Mouse (Mus musculus): Measurements from ENCODE around the gene Pde12.

Gene Pde12

DNA sequence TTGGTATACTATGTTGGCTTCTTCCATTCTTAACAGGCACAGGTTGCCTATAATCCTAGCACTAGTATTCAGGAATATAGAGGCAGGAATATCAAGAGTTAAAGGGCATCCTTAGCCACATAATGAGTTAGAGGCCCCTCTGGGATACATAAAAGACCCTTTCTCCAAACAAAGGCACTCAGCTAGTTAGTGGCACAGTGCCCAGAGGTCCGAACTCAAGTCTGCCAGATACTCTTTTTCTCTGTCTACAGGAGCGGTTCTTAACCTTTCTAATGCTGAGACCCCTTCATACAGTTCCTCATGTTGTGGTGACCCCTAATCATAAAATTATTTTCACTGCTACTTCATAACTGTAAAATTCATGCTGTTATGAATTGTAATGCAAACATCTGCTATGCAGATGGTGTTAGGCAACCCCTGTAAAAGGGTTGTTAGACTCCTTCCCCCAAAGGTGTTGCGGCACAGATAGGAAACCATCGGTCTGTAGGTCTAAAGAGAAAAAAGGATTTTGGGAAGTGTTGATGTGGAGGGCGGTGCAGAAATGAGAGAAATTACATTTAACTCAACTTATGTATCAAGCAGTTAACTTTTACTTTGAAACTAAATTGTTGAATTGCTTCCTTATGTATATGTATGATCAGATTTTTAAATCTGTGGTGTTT, 23.6 kb downstream of the Pde12 start:
- DNase-seq (ENCODE audit: extremely low spot score, low spot score): no peak

DNA sequence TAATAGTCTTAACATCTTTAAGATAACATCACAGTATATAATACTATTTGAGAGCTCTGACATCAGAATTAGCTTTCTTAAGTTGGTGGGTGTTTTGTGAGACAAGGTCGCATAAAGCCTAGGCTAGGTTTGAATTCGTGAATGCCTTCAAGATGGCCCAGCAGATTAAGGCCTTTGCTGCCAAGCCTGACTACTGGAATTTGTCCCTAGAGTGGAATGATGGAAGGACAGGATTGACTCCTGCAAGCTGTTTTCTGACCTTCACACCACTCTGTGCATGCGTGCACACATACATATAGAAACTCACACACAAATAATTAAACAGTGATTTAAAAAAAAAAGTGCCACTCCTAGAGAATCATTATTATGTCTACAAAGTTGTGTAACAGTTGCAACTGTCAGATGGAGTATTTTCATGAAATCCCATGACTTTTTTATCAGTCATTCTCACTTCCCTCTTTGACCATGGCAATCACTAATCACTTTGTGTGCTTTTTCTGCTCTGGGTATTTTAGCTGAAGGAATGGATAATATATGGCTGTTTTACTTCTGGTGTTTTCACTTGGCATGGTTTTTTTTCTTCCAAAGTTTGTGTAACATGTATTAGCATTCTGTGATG, 26.6 kb downstream of the Pde12 start:
- no peak for DNase-seq (ENCODE audit: extremely low spot score, low spot score)

DNA sequence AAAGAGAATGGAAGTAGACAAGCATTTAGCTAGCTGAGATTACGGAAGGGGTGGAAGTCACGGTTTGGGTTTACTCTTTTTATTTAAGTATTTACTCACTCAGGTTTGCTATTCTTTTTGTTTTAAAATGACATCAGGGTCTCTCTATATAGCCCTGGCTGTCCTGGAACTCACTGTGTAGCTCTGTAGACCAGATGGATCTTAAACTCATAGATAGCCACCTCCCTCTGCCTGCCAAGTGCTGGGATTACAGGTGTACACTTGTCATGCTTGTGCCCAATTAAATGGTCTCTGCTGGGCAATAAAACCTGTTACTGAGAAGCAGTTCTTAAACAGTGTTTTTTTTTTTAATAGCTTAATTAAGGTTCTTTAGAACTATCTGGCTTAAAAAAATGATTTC, 29.7 kb downstream of the Pde12 start:
- DNase-seq (ENCODE audit: extremely low spot score, low spot score): no peak

DNA sequence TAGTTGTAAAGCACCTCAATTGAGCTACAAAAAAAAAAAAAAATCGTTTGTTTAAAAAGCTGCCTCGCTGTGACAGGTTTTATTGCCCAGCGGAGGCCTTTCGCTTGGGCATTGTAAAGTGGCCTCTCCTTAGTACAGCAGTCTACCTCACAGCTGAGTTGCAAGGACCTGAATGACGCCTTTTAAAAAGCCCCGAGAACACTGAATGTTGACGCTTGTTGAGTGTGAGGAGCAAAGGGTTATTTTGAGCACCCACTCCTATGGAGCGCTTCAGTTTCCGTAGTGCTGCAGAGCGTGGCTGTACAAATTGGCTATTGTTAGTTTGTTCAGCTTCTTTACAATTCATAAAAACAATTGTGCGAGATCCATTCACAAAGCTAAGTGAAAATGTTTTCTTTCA, 30.4 kb downstream of the Pde12 start:
- DNase-seq (ENCODE audit: extremely low spot score, low spot score): no peak

- DNase-seq (ENCODE audit: extremely low spot score, low spot score): peak; percentile 68
These were observed 31.0 kb downstream of the Pde12 start for GRCm38 (mm10) chr14:26638708-26639084.

- DNase-seq (ENCODE audit: extremely low spot score, low spot score): peak; percentile 94
These were observed 31.6 kb downstream of the Pde12 start, which contains the start of gene Arf4 for GRCm38 (mm10) chr14:26637851-26638707. Gene Arf4 (plus strand): TSS chr14:26638074.

DNA sequence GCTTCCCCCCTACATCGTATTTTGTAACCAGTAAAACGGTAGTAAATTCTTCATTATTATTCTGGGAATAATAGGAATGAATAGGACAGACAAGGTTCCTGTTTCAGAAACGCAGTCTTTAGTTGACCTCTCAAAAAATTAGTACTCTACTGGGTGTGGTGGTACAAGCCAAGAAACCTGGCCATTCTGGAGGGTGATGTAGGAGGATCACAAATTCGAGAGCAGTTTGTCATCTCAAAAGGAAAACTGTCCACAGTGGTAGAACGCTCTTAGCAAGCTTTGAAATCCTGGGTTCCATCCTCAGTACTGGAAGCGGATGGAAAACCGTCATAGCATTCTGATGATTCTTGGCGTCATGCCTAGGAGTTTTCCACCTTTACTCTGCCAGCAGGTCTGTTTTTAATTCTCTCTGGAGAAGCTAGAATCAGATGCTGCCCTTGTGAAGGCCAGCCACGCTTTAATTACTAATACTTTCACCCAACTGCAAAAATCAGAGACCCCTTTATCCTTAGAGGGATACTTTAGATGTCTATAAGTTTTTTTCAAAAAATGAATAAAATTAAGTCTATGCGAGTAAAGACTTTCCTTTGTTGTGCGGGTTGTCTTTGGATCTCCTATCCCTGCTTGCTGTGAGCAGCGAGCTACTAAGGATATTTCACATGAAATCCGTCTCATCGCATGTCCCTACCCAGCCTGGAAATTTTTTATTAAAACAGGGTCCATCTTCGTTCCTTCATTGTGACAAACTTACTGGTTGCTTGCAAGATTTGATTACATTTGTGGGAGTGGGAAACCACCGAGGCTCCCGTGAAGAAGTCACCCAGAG, 32.4 kb downstream of the Pde12 start:
- DNase-seq (ENCODE audit: extremely low spot score, low spot score): no peak

- no peak for DNase-seq (ENCODE audit: extremely low spot score, low spot score)
These were observed 43.0 kb downstream of the Pde12 start for GRCm38 (mm10) chr14:26626605-26627140.

GRCm38 (mm10) chr14:26625301-26625700, 44.4 kb downstream of the Pde12 start:
- DNase-seq (ENCODE audit: extremely low spot score, low spot score): no peak

GRCm38 (mm10) chr14:26610689-26611088, 59.0 kb downstream of the Pde12 start:
- no peak for DNase-seq (ENCODE audit: extremely low spot score, low spot score)
